Mouse (Mus musculus) small intestine, adult 2 months (tissue): ENCODE data around the gene Htr5a.

ENCODE experiments used
- CTCF ChIP-seq: fragments of 200-500 bp; IDR thresholded peaks from 2 replicates; pipeline ENCODE4 v1.5.1; 2012; ENCODE audit warnings: low read depth, mild to moderate bottlenecking, control low read depth, inconsistent platforms, low read length, moderate library complexity, mixed read lengths; ENCODE audit not compliant: insufficient replicate concordance, insufficient read length; ENCODE audit errors: extremely low read depth
- POLR2A ChIP-seq: fragments of 200-500 bp; IDR thresholded peaks from 2 replicates; pipeline ENCODE4 v1.6.1; 2012; ENCODE audit warnings: low read depth, mild to moderate bottlenecking, control low read depth, inconsistent platforms, low read length, moderate library complexity

DNA sequence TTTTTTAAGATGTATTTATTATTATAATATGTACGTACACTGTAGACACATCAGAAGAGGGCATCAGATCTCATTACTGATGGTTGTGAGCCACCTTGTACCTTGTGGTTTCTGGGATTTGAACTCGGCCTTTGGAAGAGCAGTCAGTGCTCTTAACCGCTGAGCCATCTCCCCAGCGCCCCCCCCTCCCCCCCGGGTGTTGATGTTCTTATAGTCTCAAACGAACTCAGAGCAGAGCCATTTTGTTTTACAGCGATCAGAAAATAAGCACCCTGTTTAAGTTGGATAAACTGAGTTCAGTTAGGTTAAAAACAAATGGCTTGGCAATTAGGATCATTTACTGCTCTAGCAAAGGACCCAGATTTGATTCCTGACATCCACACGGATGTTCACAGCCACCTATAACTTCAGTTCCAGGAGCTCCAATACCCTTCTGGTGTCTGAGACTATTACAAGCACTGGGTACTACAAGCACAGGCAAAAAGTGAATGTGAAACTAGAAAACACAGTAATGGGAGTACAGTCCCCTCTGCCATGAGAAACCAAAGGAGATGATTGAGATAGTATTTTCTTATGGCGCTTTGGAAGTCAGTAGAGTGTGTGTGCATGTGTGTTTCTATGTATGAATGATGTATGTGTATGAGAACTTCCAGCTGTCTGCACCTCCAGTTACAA is 49.3 kb upstream of the Htr5a start:
- TF ChIP-seq POLR2A (no peak), CTCF (no peak)
